Mouse (Mus musculus): ENCODE measurements at regions not wholly inside any gene's neighbourhood (a gene's known extent, or its start where the extent isn't known, plus 50 kb on each side); places are given as distances from the start of the nearest gene placed in this dataset.

- no peak for DNase-seq (ENCODE audit: low read depth)
Observed at GRCm38 (mm10) chr7:117734994-117735698, 354.4 kb downstream of the Xylt1 start.

- no peak for DNase-seq (ENCODE audit: low read depth)
Observed at GRCm38 (mm10) chr7:117729067-117729466, 348.3 kb downstream of the Xylt1 start.

Data from c-Kit-positive CD71-negative TER-119-negative erythroid progenitor cells, embryonic 14.5 days (primary cell).